Mouse (Mus musculus) heart, embryonic 14.5 days (tissue): ENCODE results near the gene Plekha6. TPM values are rescaled to one million over a fixed set of nuclear protein-coding genes. Genes with fewer than 3 reads are reported as not detected.

Experiments used
- ATAC-seq: fragments of 200-750 bp; cut with Nextera tagmentation; 2 replicates; pipeline ENCODE4 v1.8.0; 2017; ENCODE audit warnings: low read depth, moderate TSS enrichment; ENCODE audit not compliant: insufficient number of reproducible peaks, insufficient read depth, low FRiP score
- H3K27ac ChIP-seq, 2 experiments: fragments of 200-500 bp in 1 of 2; fragments of 300-500 bp in 1 of 2; sonication (generic) in 1 of 2; replicated peaks in 1 of 2; 2 replicates each; pipeline ENCODE4 v1.5.1; 2012 to 2014; ENCODE audit warnings: low read depth in 2 of 2, low read length in 2 of 2, control low read depth in 1 of 2, mild to moderate bottlenecking in 1 of 2, mixed read lengths in 1 of 2; ENCODE audit not compliant: control insufficient read depth in 1 of 2, insufficient read depth in 1 of 2
- H3K27me3 ChIP-seq: fragments of 300-500 bp; sonication (generic); 2 replicates; pipeline ENCODE4 v1.6.1; 2014; ENCODE audit warnings: mild to moderate bottlenecking, low read length, control low read depth; ENCODE audit not compliant: control insufficient read depth, insufficient read depth
- H3K36me3 ChIP-seq: fragments of 300-500 bp; sonication (generic); 2 replicates; pipeline ENCODE4 v1.6.1; 2014; ENCODE audit warnings: mild to moderate bottlenecking, control low read depth, low read length, mixed read lengths; ENCODE audit not compliant: control insufficient read depth, insufficient read depth
- H3K4me1 ChIP-seq, 2 experiments: fragments of 200-500 bp in 1 of 2; fragments of 300-500 bp in 1 of 2; sonication (generic) in 1 of 2; 2 replicates each; pipeline ENCODE4 v1.6.1; 2012 to 2014; ENCODE audit warnings: low read length in 2 of 2, control low read depth in 1 of 2, mixed read lengths in 1 of 2; ENCODE audit not compliant: control insufficient read depth in 2 of 2, insufficient read depth in 2 of 2
- H3K4me2 ChIP-seq: fragments of 300-500 bp; sonication (generic); 2 replicates; pipeline ENCODE4 v1.6.1; 2014; ENCODE audit warnings: mild to moderate bottlenecking, low read length
- H3K4me3 ChIP-seq, 2 experiments: fragments of 200-500 bp in 1 of 2; fragments of 300-500 bp in 1 of 2; sonication (generic) in 1 of 2; 2 replicates each; pipeline ENCODE4 v1.5.1; 2012 to 2014; ENCODE audit warnings: low read length in 2 of 2, mild to moderate bottlenecking in 2 of 2, control low read depth in 1 of 2, low read depth in 1 of 2, moderate library complexity in 1 of 2; ENCODE audit not compliant: control insufficient read depth in 1 of 2, insufficient read depth in 1 of 2
- H3K9ac ChIP-seq: fragments of 300-500 bp; sonication (generic); 2 replicates; pipeline ENCODE4 v1.6.1; 2014; ENCODE audit warnings: mild to moderate bottlenecking, low read length
- H3K9me3 ChIP-seq: fragments of 300-500 bp; sonication (generic); 2 replicates; pipeline ENCODE4 v1.6.1; 2016; ENCODE audit warnings: low read length, control low read depth; ENCODE audit not compliant: control insufficient read depth
- WGBS: fragments of 180-500 bp; shearing (Covaris S2); extraction: QIAGEN DNeasy Blood & Tissue Kit; methylation state at CpG from one replicate; pipeline ENCODE4 v1.1.7; 2014; 5-methylcytosine and 5-hydroxymethylcytosine counted together
- polyA plus RNA-seq: library from polyadenylated mRNA; unstranded; fragments of >200 nt; fragmentation: Nextera tagmentation; extraction: Ambion mirVana; gene quantifications from 2 replicates; pipeline ENCODE4 v1.2.1, GENCODE M21; 2014

Gene Plekha6
- polyA plus RNA-seq, 1 experiment from 2014 or later, result 12.4 TPM

- WGBS, result 55% methylated on average over 8 of the region's 8 CpGs
- no peak overlapping the region for H3K27ac ChIP-seq
- H3K27me3 ChIP-seq, result peaks cover 60% of the 10 kb centered on the region
- H3K9ac ChIP-seq, result no peak overlapping the region
- no peak overlapping the region for H3K4me3 ChIP-seq
- no peaks in the 10 kb centered on the region for H3K9me3 ChIP-seq
- ATAC-seq, result no peak
- H3K4me2 ChIP-seq, result no peak overlapping the region
- peaks cover 8 to 16% of the 10 kb centered on the region in 2 experiments for H3K4me1 ChIP-seq
- no peaks in the 10 kb centered on the region for H3K36me3 ChIP-seq
Measured at GRCm38 (mm10) chr1:133162981-133163380, 1.0 kb upstream of the Plekha6 start.

GRCm38 (mm10) chr1:133164591-133165011, 591 bp downstream of the Plekha6 start:
- peaks cover 62% of the 10 kb centered on the region for H3K27me3 ChIP-seq
- H3K27ac ChIP-seq, result no peak overlapping the region
- peak overlapping the region; percentile 99 for H3K4me2 ChIP-seq
- WGBS, result 2% methylated on average over 10 of the region's 10 CpGs
- no peak for ATAC-seq
- no peaks in the 10 kb centered on the region for H3K36me3 ChIP-seq
- H3K4me3 ChIP-seq, result peak overlapping the region; percentile 63; a peak in 3 of 4 replicates
- H3K9me3 ChIP-seq, result no peaks in the 10 kb centered on the region
- H3K9ac ChIP-seq, result no peak overlapping the region; the same call in 1 of the 2 replicates
- H3K4me1 ChIP-seq, result peaks cover 2 to 17% of the 10 kb centered on the region in 2 experiments; a peak in 3 of 4 replicates

DNA sequence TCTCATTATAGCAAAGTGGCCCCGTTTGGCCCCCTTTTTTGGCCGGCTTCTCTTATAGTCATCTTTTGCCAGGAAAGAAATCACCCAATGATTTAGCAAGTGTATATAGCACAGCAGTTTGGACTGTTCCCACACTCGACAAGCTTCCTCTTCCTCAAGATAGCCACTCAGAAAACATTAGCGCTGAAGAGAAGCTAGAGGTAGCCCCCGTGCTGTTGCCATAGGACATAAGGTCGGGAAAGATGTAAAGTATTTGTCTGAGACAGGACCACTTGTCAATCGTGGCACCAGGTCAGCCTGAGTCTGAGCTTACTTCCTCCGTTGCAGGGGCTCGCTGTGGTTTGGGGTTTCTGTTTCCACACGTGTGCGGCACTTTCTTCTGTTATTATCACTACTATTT, 1.1 kb downstream of the Plekha6 start:
- peaks cover 67% of the 10 kb centered on the region for H3K27me3 ChIP-seq
- H3K9me3 ChIP-seq, result no peaks in the 10 kb centered on the region
- peaks cover 2 to 17% of the 10 kb centered on the region in 2 experiments; a peak in 3 of 4 replicates for H3K4me1 ChIP-seq
- peak overlapping the region in 1 of 2 experiments; percentile 63; a peak in 2 of 4 replicates for H3K4me3 ChIP-seq
- ATAC-seq, result no peak
- no peak overlapping the region for H3K27ac ChIP-seq
- no peak overlapping the region for H3K4me2 ChIP-seq
- WGBS, result 33% methylated on average over 11 of the region's 11 CpGs
- H3K9ac ChIP-seq, result no peak overlapping the region
- no peaks in the 10 kb centered on the region for H3K36me3 ChIP-seq

- peaks cover 2 to 14% of the 10 kb centered on the region in 2 experiments; a peak in 3 of 4 replicates for H3K4me1 ChIP-seq
- peaks cover 57% of the 10 kb centered on the region for H3K27me3 ChIP-seq
- no peaks in the 10 kb centered on the region for H3K36me3 ChIP-seq
- H3K4me2 ChIP-seq, result peak overlapping the region; percentile 35; the same call in 1 of the 2 replicates
- no peaks in the 10 kb centered on the region for H3K9me3 ChIP-seq
- no peak overlapping the region for H3K9ac ChIP-seq
- WGBS, result 44% methylated on average over 19 of the region's 19 CpGs
- no peak overlapping the region for H3K4me3 ChIP-seq
- no peak overlapping the region for H3K27ac ChIP-seq
- no peak for ATAC-seq
Measured at GRCm38 (mm10) chr1:133168318-133169060, 4.5 kb downstream of the Plekha6 start.

DNA sequence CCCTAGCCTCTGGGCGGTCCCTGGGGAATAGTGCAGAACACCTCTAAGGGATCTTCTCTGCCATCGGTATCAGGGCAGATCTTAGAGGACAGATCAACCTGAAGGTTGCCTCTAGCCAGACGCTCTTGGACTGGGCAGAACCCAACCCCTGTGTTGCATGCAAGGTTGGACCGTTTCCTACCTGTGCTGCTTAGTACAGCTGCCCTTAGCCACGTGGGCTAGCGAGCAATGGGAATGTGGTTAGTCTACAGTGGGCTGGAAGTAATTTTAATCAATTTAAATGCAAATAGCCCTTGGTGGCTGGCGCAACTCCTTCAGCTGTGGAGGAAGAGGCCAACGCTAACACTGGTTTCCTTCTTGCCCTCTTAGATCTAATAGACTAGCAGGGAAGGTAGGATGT, 6.2 kb downstream of the Plekha6 start:
- H3K36me3 ChIP-seq, result no peaks in the 10 kb centered on the region
- no peak overlapping the region for H3K27ac ChIP-seq

DNA sequence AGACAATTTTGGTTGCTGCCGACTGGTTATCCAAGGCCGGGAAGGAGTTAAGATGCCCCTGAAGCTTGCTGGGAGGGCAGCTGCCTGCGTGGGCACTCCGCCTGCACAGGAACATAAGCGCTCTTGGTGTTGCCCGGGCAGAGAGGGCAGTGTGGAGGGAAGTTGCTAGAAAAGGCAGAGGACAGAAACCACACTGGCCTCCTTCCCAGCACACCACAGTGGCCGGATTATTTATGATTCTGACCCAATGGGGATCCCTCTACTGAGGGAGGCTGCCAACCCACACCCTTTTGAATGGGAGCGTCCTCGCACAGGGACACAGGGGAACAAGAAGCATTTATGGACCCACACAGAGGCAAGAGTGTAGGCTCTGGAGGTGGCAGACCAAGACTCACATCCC, 7.3 kb downstream of the Plekha6 start:
- ATAC-seq, result no peak
- H3K4me2 ChIP-seq, result no peak overlapping the region
- H3K27ac ChIP-seq, result no peak overlapping the region
- no peak overlapping the region for H3K4me3 ChIP-seq
- no peak overlapping the region for H3K9ac ChIP-seq
- H3K9me3 ChIP-seq, result no peaks in the 10 kb centered on the region
- 87% methylated on average over 9 of the region's 9 CpGs for WGBS
- no peaks in the 10 kb centered on the region for H3K36me3 ChIP-seq
- H3K4me1 ChIP-seq, result peaks cover 0 to 6% of the 10 kb centered on the region in 2 experiments; a peak in 2 of 4 replicates
- peaks cover 33% of the 10 kb centered on the region for H3K27me3 ChIP-seq

More for the DNA sequence above, 6.2 kb downstream of the Plekha6 start:
- H3K4me3 ChIP-seq, result no peak overlapping the region
- H3K4me2 ChIP-seq, result no peak overlapping the region
- no peak overlapping the region for H3K9ac ChIP-seq
- H3K27me3 ChIP-seq, result peaks cover 40% of the 10 kb centered on the region
- H3K9me3 ChIP-seq, result no peaks in the 10 kb centered on the region
- ATAC-seq, result no peak
- H3K4me1 ChIP-seq, result peaks cover 0 to 6% of the 10 kb centered on the region in 2 experiments; a peak in 2 of 4 replicates
- 84% methylated on average over 8 of the region's 8 CpGs for WGBS

DNA sequence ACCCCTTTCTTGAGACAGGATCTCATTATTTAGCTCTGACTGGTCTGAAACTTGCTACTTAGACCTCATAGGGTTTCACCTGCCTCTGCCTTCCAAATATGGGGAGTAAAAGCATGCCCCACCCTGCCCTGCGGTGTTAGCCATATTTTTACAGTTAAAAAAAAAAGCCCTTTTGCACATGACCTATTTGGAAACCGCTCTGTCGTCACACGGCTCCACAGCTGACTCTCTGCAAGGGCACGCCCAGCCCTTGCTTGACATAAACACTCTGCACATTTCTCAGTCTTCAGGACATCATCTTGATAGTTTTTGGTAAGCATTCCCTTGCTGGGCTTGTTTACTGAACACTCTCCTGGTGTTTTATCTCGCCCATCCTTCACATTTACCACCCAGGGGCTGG, 11.1 kb downstream of the Plekha6 start:
- Histone ChIP-seq H3K4me2 (no peak overlapping the region), H3K4me1 (no peaks in the 10 kb centered on the region), H3K36me3 (no peaks in the 10 kb centered on the region), H3K4me3 (no peak overlapping the region), H3K27me3 (peaks cover 9% of the 10 kb centered on the region), H3K27ac (no peak overlapping the region), H3K9ac (no peak overlapping the region), H3K9me3 (no peaks in the 10 kb centered on the region)
- 64% methylated on average over 6 of the region's 6 CpGs for WGBS
- ATAC-seq, result no peak
